ENCODE assay signal across 18 mouse cellular contexts in genomic region chr8:86647771-86648170, GRCm38 (mm10).
"Had no signal": no experiment of that assay in that cellular context is flagged by ENCODE, and none has a peak within 500 bp of the region (broad histone marks: within the 10 kb centered on the region; RNA-seq: fewer than 3 reads in every experiment).

No protein-coding gene starts in this region.

- ATAC-seq: liver, postnatal 0 days; lung, postnatal 0 days; midbrain, embryonic 13.5 days; midbrain, embryonic 15.5 days had no signal

- H3K27ac ChIP-seq: lung, embryonic 15.5 days; macrophage; midbrain, embryonic 13.5 days; midbrain, embryonic 15.5 days; neural tube, embryonic 13.5 days; stomach, embryonic 15.5 days; stomach, postnatal 0 days had no signal

- H3K9ac ChIP-seq: liver, postnatal 0 days; lung, embryonic 15.5 days; midbrain, embryonic 13.5 days; midbrain, embryonic 15.5 days; neural tube, embryonic 13.5 days; stomach, embryonic 15.5 days had no signal

- H3K4me1 ChIP-seq: lung, embryonic 15.5 days; midbrain, embryonic 13.5 days; midbrain, embryonic 15.5 days; neural tube, embryonic 13.5 days; stomach, embryonic 15.5 days had no signal

- H3K9me3 ChIP-seq: lung, embryonic 15.5 days; megakaryocyte, embryonic 14.5 days; midbrain, embryonic 13.5 days; midbrain, embryonic 15.5 days; neural tube, embryonic 13.5 days; stomach, embryonic 15.5 days had no signal

- H3K4me3 ChIP-seq: lung, embryonic 15.5 days; megakaryocyte, embryonic 14.5 days; midbrain, embryonic 13.5 days; midbrain, embryonic 15.5 days; neural tube, embryonic 13.5 days; stomach, embryonic 15.5 days had no signal

- DNase-seq: liver, postnatal 0 days; lung, adult 2 months; lung, postnatal 14 days; lung, postnatal 36 days; right cerebral cortex, postnatal 14 days; thymus, adult 2 months; thymus, postnatal 25 days; thymus, postnatal 4 days had no signal

- H3K36me3 ChIP-seq: midbrain, embryonic 15.5 days had no signal

- H3K4me2 ChIP-seq: lung, embryonic 15.5 days; midbrain, embryonic 11.5 days; midbrain, embryonic 13.5 days; midbrain, embryonic 15.5 days; neural tube, embryonic 13.5 days; stomach, embryonic 15.5 days had no signal

- H3K27me3 ChIP-seq: lung, embryonic 15.5 days; megakaryocyte, embryonic 14.5 days; midbrain, embryonic 13.5 days; midbrain, embryonic 15.5 days; neural tube, embryonic 13.5 days; stomach, embryonic 15.5 days had no signal
